23 mouse cellular contexts compared by ENCODE assay signal in the genomic region with DNA sequence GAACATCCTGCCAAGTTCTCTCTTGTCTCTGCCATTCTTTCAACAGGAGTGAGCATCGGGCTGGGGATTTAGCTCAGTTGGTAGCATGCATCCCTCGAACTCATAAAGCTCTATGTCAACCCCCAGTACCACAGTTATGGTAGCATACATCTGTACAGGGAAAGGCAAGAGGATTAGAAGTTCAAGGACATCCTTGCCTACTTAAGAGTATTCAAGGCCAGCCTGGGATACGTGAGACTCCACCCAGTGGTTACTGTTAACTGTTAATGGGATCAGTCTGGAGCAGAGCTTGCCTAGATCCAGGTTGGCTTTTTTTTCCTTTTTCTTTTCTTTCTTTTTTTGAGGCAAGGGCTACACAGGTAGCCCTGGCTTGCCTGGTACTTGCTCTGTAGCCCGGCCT. TPM values are rescaled to one million over a fixed set of nuclear protein-coding genes. Genes with fewer than 3 reads are reported as not detected.
DNase-seq lines count a peak whose midpoint lies in the region; ATAC-seq and TF ChIP-seq lines count a peak whose summit lies in the region.
"Had no signal": no experiment of that assay in that cellular context is flagged by ENCODE, and none has a peak within 500 bp of the region (broad histone marks: within the 10 kb centered on the region; RNA-seq: fewer than 3 reads in every experiment).

No protein-coding gene starts in this region.

- H3K4me3 ChIP-seq in E14TG2a.4 (replicated peaks; ENCODE audit: low read length): peak overlapping the region; percentile 84
- no peak overlapping the region for H3K4me3 ChIP-seq in forebrain, embryonic 16.5 days (replicated peaks; ENCODE audit: low read length)
- H3K4me3 ChIP-seq: embryonic facial prominence, embryonic 13.5 days; embryonic facial prominence, embryonic 15.5 days; erythroblast, embryonic 14.5 days; forebrain, embryonic 10.5 days; forebrain, embryonic 12.5 days had no signal

- H3K9me3 ChIP-seq in E14TG2a.4 (ENCODE audit: low read length): no peaks in the 10 kb centered on the region
- no peaks in the 10 kb centered on the region for H3K9me3 ChIP-seq in forebrain, embryonic 16.5 days (ENCODE audit: control insufficient read depth, low read length)
- H3K9me3 ChIP-seq: embryonic facial prominence, embryonic 13.5 days; embryonic facial prominence, embryonic 15.5 days; forebrain, embryonic 10.5 days; forebrain, embryonic 12.5 days had no signal

- no peak for TF ChIP-seq CTCF in E14TG2a.4 (conservative IDR thresholded peaks at IDR 0.05; ENCODE audit: low read length)

- H3K27me3 ChIP-seq in E14TG2a.4 (ENCODE audit: insufficient read depth, low read length): 0 out of 2 replicates have a peak, but pooled peaks cover 5% of the 10 kb centered on the region
- H3K27me3 ChIP-seq in forebrain, embryonic 16.5 days (replicated peaks; ENCODE audit: control insufficient read depth, insufficient read depth, low read length): peaks cover 30% of the 10 kb centered on the region
- H3K27me3 ChIP-seq: Patski had no signal

- no peak overlapping the region for H3K27ac ChIP-seq in forebrain, embryonic 16.5 days (ENCODE audit: low read length)
- H3K27ac ChIP-seq: embryonic facial prominence, embryonic 13.5 days; embryonic facial prominence, embryonic 15.5 days; forebrain, embryonic 10.5 days; forebrain, embryonic 12.5 days had no signal

- no peak for ATAC-seq in forebrain, embryonic 16.5 days
- ATAC-seq: forebrain, embryonic 14.5 days; forebrain, postnatal 0 days; Patski had no signal

- DNase-seq in ES-CJ7 (ENCODE audit: low read depth, low spot score): peak; percentile 61
- DNase-seq in R1 (ENCODE audit: low read depth, low spot score): peak; percentile 73
- DNase-seq in thymus, postnatal 25 days: no peak
- DNase-seq: adrenal gland, adult 2 months; adrenal gland, postnatal 10 days; adrenal gland, postnatal 25 days; cerebellum, adult 11 months; cerebellum, adult 18-20 months; cerebellum, adult 8-10 months; cerebellum, adult 9-11 months; cerebellum, postnatal 14 days; cerebellum, postnatal 36 days; embryo, embryonic 11 days; forebrain, postnatal 0 days had no signal

- 85% methylated on average over 4 of the region's 4 CpGs for WGBS in forebrain, embryonic 16.5 days

- H3K4me2 ChIP-seq in forebrain, embryonic 16.5 days (ENCODE audit: low read length): no peak overlapping the region
- H3K4me2 ChIP-seq: embryonic facial prominence, embryonic 13.5 days; embryonic facial prominence, embryonic 15.5 days; forebrain, embryonic 12.5 days had no signal

- H3K9ac ChIP-seq in forebrain, embryonic 16.5 days (replicated peaks; ENCODE audit: low read depth, low read length): no peak overlapping the region
- H3K9ac ChIP-seq: embryonic facial prominence, embryonic 13.5 days; embryonic facial prominence, embryonic 15.5 days; forebrain, embryonic 12.5 days; forebrain, postnatal 0 days had no signal

- H3K4me1 ChIP-seq in E14TG2a.4 (replicated peaks; ENCODE audit: low read depth, low read length): peaks cover 76% of the 10 kb centered on the region
- H3K4me1 ChIP-seq in forebrain, embryonic 16.5 days (replicated peaks; ENCODE audit: control insufficient read depth, insufficient read depth, low read length): peaks cover 11% of the 10 kb centered on the region

- peaks cover 9% of the 10 kb centered on the region for H3K36me3 ChIP-seq in E14TG2a.4 (ENCODE audit: insufficient read depth, low read length)
- H3K36me3 ChIP-seq in forebrain, embryonic 16.5 days (ENCODE audit: control insufficient read depth, insufficient read depth): no peaks in the 10 kb centered on the region
- H3K36me3 ChIP-seq: embryonic facial prominence, embryonic 13.5 days; embryonic facial prominence, embryonic 15.5 days; forebrain, embryonic 10.5 days; forebrain, embryonic 12.5 days had no signal

RNA-seq across cellular contexts. Expression of a gene that starts 42.3 kb away (rescaled TPM):
- 16.6 TPM in 2 replicates for polyA plus RNA-seq in forebrain, embryonic 16.5 days (2015; fragmentation: Nextera tagmentation; extraction: Ambion mirVana)

RNA-seq across cellular contexts. Expression of a gene that starts 43.1 kb away (rescaled TPM):
- polyA plus RNA-seq in forebrain, embryonic 16.5 days (2015; fragmentation: Nextera tagmentation; extraction: Ambion mirVana): 2.9 and 3.2 TPM in 2 replicates
- polyA plus RNA-seq: erythroblast, embryonic 14.5 days had no signal
